Mouse (Mus musculus): ENCODE data around the gene Mgarp.
A peak's percentile ranks its signal among the peaks of the same experiment; 100 is the strongest.

DNA sequence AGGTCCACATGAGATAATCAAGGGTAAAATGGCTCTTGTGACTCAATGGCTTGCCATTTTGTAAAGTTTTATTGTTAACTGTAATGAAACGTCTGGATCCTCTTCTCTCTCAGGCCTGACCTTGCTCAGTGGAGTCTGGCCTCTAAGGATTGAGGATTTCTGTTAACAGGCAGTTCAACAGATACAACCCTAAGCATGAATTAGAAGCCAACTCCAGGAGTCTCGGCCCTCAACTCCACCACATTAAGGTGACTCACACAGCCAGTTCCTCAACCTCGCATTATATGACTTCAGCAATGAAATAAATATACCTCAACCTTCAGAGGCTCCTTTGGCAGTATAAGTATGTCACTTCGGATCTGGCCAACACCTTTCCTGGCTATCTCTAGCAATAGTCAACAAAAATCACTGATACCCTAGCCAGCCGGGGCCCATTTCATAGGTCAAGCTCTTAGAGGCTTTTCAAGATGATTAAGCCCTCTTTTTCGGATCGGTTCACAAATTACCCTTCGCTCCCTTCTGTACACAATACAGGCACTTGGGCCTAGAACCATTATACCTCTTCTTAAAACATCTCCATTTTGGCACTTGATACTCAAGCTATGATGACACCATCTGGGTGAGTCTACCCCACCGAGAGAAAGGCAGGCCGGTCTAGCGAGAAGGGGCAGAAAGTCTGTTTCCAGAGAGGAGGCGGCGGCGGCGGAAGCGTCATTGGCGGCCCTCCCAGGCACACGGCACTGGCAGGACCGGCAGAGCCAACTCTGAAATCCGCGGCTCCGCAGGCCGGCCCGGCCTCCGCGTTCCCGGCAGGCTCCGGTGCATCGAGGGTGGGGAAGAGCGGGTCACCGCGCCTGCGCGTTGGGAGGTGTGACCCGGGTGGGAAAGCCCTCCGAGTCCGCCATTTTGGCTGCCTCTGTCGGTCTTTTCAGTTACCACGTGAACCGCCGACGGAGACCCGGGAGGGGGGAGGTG lies 18.8 kb upstream of the Mgarp start, which contains the start of gene Naa15:
- TF ChIP-seq CTCF (IDR thresholded peaks at IDR 0.05; ENCODE audit: control insufficient read depth, insufficient read depth, insufficient replicate concordance, low read depth, low read length) (no peak), POLR2A (IDR thresholded peaks at IDR 0.05; ENCODE audit: control insufficient read depth, low read depth, low read length) (peak; percentile 79)

Data from testis, adult 2 months (tissue).